Mouse (Mus musculus) right cerebral cortex, postnatal 10 days (tissue): Measurements from ENCODE around the gene Vstm2l.

Experiments used
- DNase-seq, 2 experiments: peaks; one replicate each; pipeline ENCODE4 v3.0.0; 2021; ENCODE audit warnings: low spot score in 2 of 2

The Vstm2l gene

GRCm38 (mm10) chr2:157914105-157914764, at the start of gene Vstm2l:
TSS of gene Vstm2l (plus strand) at chr2:157914653.
- DNase-seq: peak; percentile 85 to 89

DNA sequence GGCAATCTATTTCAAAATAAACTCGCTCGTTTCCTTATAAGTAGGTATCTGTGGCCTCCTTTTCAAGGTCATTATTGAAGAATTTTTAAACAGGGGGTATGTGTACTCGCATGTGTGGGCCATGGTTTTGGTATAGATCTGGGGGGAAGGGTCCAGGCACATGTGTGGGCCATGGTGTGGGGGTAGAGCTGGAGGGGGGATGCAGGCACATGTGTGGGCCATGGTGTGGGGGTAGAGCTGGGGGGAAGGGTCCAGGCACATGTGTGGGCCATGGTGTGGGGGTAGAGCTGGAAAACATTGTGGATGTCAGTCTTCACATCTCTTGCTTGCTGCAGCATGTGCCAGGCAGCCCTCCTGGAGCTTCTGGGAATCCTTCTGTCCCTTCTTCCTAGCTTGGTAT, 47.3 kb upstream of the Vstm2l start:
- no peak for DNase-seq

GRCm38 (mm10) chr2:157870247-157870646, 44.2 kb upstream of the Vstm2l start:
- no peak for DNase-seq

DNA sequence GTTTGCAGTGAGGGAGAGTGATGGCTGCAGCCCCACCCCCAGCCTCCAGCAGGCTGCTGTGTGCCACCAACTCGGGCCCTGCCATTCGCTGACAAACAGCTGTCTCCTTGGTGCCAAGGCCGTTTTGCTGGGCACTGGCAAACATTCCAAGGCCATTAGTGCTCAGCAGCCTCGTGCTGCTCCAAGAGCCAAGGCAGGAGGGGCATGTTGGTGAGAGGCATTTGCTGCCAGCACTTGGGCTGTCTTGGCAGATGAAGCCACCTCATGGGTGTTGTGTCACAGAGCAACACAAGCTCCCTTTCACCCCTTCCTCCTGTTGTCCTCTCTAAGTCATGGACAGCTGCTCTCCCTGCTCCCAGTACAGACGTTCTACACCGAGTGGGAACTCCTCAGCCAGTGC, 41.2 kb upstream of the Vstm2l start:
- peak; percentile 73 to 84 for DNase-seq

GRCm38 (mm10) chr2:157873691-157874090, 40.8 kb upstream of the Vstm2l start:
- DNase-seq: no peak

DNA sequence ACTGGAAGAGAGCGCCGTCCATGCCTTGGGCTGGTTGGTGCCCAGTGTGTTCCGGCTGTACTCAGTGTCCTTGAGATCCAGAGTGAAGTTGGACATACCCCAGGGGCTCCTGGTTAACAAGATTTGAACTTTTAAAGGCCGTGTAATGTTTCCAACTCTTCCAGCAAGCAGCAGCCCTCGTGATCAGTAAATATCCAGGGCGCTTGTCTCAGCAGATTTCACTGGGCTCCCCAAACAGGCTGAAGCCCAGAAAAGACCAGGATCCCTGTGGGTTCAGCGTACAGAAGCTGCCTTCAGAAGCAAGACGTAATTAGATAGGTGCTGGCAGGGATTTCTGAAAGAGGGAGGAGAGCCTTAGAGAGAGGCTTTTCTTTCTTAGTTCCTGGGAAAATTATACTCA, 39.3 kb upstream of the Vstm2l start:
- DNase-seq: peak in 1 of 2 experiments; percentile 59

DNA sequence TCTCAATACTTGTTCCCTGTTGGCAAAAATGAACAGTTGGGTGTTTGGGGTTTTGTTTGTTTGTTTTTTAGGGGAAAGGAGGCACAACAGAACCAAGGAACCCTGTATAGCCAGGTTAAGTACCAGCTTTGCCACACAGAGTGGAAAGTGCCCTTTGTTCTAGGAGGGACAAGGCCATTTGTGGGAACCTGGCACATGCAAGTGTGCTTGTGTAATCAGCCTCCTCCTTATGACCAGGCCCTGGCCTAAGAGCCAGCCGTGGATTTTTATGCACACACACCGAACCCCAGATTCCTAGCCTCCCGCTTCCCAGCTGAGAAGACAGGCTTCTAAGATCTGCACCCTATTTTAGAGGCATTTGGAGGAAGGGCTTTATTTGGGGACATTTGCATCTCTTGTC, 37.1 kb upstream of the Vstm2l start:
- no peak for DNase-seq

DNA sequence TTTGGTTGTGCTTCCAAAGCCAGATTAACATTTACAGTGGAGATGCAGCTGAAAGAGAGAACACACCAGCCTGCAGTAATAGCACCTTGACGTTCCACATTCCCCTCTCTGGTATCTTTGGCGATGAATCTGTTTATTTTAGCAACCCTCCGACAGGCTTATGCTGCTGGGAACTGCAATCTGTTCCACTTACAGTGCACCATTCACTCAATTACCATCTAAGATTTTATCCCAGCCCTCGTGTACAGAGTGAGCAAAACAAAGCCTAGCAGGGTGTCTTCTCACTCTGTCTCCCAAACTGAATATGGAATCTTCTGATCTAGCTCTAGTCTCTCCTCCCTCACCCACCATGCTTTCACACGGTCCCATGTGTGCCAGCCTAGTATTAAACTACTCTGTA, 36.5 kb upstream of the Vstm2l start:
- peak; percentile 49 to 81 for DNase-seq

DNA sequence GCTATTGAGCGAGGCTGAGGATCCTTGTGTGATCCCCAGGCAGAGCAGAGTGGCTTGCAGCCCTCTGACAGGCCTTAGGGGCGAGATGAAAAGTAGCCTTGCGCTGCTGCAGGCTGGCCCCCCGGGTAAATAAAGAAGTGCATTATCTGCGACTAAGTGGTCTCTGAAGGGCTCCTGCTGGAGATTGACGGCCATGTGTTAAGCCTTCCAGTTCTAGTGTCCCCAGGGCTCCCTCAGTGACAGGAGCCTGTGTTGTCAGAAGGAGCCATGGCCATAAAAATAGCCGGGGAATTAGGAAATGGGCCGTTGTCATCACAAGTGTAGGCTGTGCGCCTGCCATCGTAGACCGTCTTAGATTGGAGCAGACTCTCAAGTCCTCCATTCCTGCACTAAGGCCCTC, 32.5 kb upstream of the Vstm2l start:
- no peak for DNase-seq

GRCm38 (mm10) chr2:157887275-157888025, 27.0 kb upstream of the Vstm2l start:
- DNase-seq: no peak

DNA sequence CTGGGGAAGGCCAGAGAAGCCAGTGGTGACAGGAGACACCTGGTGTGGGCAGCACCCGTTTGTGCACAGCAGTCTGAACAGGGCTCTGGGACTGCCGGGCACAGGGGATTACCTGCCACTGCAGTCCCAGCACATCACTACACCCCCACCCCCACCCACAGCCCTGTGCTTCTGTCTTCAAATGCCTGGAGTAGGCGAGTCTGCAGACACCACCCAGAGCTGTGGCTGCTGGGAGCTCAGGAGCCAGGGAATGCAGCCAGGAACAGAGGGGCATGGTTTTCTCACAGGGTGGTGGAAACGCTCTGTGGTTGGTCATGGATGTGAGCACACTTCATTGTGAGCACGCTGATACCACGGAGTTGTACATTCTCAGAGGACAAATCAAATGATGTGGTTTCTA, 23.3 kb upstream of the Vstm2l start:
- no peak for DNase-seq

- DNase-seq: no peak
Observed at GRCm38 (mm10) chr2:157897131-157897530, 17.3 kb upstream of the Vstm2l start.

- DNase-seq: peak; percentile 65 to 73
Observed at GRCm38 (mm10) chr2:157913204-157913636, 1.2 kb upstream of the Vstm2l start.

GRCm38 (mm10) chr2:157913705-157914104, 748 bp upstream of the Vstm2l start:
- DNase-seq: peak; percentile 65 to 66

- DNase-seq: peak; percentile 63 to 69
Observed at GRCm38 (mm10) chr2:157914889-157915517, 550 bp downstream of the Vstm2l start.

DNA sequence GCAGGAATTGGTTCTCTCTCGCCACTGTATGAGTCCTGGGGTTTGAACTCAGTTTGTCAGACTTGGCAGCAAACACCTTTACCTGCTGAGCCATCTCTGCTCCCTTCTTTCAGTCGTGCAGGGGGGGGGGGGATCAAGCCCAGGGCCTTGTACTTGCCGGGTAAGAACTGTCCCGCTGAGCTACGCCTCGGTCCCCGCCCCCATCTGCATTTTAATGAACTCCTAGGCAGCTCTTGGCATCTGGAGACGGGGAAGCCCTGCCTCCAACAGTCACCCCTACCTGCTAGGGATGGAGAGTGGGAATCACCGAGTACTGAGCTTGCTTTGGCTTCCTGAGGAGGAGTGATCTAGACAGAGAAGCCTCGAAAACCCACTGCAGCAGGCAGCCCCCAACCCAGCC, 4.1 kb downstream of the Vstm2l start:
- no peak for DNase-seq

- DNase-seq: no peak
Observed at GRCm38 (mm10) chr2:157921551-157921950, 7.1 kb downstream of the Vstm2l start.

GRCm38 (mm10) chr2:157923406-157923805, 9.0 kb downstream of the Vstm2l start:
- DNase-seq: no peak

DNA sequence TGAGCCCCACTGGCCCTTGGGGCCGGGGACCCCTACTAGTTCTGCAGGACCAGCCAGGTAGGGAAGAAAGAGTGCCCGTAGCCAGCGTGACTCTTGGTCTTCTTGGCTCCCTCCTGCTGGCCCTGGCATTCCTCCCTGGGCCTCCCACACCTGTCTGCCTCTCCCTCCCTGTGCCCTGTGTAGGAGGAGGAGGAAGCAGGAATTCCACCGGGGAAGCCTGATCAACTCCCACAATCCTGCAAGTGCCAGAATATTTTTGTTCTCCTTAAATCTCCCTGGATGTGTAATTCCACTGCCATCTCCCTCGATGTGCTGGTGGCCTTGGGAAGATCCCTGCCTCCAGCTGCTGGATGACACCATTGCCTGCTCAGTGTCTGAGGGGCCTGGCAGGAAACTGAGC, 10.1 kb downstream of the Vstm2l start:
- DNase-seq: no peak

DNA sequence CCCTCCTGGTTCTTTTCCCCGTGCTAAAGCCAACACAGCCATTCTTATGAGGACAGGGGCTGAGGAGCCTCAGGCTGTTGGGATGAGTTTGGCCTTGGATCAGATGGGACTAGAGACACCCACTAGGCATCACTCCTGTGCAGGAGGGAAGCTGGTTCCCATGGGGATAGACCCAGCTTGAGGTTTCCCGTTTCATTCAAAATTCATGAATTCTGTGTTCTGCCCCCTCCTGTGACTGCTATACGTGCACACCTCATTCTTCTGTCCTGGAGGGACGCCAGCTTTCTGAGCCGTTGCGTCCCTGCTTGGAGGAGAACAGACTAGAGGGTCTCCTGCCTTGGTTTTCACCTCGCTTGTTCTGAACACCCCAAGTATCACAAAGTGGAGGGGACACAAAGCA, 12.0 kb downstream of the Vstm2l start:
- DNase-seq: peak in 1 of 2 experiments; percentile 59

- DNase-seq: no peak
Observed at GRCm38 (mm10) chr2:157926927-157927326, 12.5 kb downstream of the Vstm2l start.

GRCm38 (mm10) chr2:157927397-157927796, 12.9 kb downstream of the Vstm2l start:
- DNase-seq: no peak

GRCm38 (mm10) chr2:157927815-157928214, 13.4 kb downstream of the Vstm2l start:
- DNase-seq: no peak
